Mouse (Mus musculus) layer of hippocampus, postnatal 25 days (tissue): ENCODE results near the gene Stx7. TPM values are rescaled to one million over a fixed set of nuclear protein-coding genes. Genes with fewer than 3 reads are reported as not detected.
"Not testable (repeated sequence)": the region's sequence is repeated elsewhere in the genome, so short reads cannot be mapped to it uniquely, and the experiment has no call there.

Experiments used
- DNase-seq, 2 experiments: peaks; one replicate each; pipeline ENCODE4 v3.0.0; 2022; ENCODE audit warnings: mixed read lengths in 2 of 2, low spot score in 1 of 2; ENCODE audit errors: extremely low spot score in 1 of 2
- total RNA-seq, 2 experiments: library from RNA; stranded (reverse); gene quantifications; 2 replicates each; pipeline ENCODE4 v1.2.3; 2021

The Stx7 gene
- total RNA-seq = 100 to 1,000 TPM; 130 to 131 TPM

DNA sequence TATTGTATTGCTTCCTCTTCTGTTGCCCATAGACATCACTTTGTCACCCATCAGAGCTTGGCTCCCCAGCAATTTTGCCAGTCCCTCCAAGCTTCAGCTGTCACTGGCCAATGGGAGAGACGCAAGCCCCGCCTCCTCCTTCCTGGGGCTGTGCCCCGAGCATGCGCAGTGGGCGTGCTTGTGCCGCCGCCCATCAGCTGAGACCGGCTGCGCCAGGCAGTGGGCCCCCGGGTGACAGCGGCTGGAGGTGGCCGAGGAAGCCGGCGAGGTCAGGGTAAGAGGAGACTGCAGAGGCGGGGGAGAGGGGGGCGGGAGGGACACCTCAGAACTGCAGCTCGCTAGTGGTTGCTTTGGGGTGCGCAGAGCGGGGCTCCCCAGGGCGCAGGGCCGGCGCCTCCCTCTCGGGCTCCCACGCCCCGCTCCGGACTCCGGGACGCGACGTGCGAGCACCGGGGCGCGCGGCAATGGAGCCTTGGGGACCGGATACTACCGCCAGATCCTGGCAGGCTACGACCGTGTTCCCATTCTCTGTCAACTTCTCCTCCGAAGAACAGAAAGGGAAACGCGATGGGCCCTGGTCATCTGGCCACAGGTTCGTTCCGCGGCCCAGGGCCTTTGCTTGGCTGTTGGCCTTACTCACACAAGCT is at the start of gene Stx7:
Stx7 (plus strand) TSS at position 168 of the 647 bp plus-strand sequence.
- DNase-seq = peak; percentile 80 to 84

DNA sequence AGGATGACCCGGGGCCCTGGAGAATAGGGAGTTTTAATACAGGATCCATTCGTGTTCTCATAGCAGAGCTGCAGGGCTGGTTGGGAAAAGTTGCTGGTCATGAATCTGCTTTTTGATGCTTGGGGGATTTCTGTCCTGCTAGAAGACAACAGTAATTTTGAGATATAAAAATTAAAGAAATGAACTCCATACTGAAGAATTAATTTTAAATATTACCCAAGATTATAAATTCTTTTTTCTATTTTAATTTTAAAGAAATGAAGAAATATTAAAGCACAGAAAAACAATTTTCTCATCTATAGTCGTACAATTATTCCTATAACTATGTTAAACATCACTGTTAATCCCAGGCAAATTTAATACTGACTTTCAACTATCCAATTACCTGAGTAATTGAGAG is 47.3 kb upstream of the Stx7 start, which contains the start of gene Taar8c:
Taar8c (minus strand) TSS at position 101 of the 400 bp plus-strand sequence.
- not testable (repeated sequence) for DNase-seq

DNA sequence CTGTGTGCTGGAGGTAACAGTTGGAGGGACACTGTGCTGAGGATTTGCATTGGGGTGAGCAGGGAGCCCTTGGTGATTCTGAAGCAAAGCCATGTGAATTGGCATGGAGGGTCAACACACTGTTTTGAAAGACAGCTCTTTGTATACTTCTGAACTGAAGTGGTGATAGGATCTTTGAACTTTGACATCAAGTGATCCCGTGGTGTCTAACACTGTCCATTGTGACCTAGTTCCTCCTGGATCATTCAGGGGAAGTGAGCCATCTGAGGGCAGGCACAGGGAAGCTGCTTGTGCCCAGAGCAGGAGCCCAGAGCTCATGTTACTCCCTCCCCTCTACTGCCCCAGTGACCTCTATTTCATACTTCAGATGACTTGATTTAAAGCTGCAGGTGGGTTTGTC is 45.8 kb upstream of the Stx7 start:
- not testable (repeated sequence) for DNase-seq

DNA sequence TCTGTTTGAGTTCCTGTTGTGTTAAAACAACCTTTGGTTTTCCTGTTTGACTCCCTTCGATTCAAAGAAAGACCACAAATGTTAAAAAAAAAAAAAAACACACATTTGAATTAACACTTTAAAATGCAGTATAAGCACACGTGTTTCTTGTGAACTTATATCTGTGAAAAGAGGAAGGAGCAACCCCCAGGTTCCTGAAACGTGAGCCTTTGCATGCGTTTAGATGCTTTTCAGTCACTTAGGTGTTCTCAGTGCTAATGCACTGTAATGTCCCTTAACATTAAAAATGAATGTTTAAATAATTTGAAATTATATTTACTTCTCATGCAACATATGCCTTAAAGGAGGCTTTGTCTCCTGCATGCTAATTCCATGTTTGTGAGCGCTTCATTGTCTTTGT is 41.4 kb upstream of the Stx7 start:
- no peak for DNase-seq

DNA sequence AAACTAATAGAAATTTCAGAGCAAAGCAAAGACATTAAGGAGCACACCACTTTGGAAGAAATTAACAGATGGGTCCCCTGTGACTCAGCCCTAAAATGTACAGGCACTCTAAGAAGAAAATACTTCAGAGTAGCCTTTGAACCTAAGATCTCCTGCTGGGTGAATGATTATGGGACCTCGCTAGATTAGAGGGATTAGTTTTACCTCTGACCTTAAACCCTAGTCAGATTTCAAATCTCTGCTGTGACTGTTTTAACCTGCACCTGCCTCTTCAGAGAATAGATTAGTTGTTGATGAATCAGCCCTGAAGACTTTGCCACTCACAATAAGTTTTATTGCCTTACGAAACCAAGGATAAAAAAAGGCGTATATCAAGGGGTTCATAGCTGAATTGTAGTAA is 40.9 kb upstream of the Stx7 start:
- DNase-seq = no peak

DNA sequence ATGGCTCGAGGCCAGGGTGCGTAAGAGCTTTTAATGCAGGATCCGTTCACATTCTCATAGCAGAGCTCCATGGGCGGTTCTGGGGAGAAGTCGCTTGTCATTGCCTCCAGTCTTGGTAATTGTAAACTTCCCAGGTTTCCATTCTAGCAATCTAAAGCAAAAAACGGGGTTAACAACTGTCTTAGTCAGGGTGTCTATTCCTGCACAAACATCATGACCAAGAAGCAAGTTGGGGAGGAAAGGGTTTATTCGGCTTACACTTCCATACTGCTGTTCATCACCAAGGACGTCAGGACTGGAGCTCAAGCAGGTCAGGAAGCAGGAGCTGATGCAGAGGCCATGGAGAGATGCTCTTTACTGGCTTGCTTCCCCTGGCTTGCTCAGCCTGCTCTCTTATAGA is 39.7 kb upstream of the Stx7 start, which contains the start of gene Taar9:
Taar9 (minus strand) TSS at position 101 of the 400 bp plus-strand sequence.
- not testable (repeated sequence) for DNase-seq

DNA sequence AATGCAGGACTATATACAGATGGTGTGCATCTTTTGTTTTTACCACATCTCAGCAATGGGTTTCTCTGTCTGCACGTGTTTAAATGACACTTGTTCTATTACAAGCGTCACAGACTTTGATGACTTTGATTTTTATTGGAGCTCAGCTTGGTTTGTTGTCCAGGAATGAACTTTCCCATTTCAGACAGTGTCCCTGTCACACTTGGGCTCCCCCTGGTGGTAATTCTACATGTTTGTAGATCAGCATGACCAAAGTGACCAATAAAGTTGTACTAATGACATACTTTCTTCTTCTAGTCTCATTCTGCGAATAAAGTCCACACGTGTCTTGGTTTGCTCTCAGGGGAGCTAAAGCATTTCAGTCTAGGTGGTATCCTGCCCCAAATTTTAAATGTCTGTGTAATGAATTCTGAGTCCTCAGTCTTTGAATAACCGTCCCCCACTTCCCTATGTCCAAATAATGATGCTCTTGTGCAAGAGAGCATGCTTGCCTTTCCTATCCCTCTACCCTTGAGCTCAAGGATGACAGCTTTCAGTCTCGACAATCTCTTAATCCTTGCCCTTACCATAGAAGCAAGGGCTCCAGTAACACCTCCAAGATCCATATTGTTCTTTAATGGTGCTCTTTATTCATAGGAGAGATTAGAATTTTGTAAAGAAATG is 37.9 kb upstream of the Stx7 start:
- peak in 1 of 2 experiments; percentile 44 for DNase-seq

DNA sequence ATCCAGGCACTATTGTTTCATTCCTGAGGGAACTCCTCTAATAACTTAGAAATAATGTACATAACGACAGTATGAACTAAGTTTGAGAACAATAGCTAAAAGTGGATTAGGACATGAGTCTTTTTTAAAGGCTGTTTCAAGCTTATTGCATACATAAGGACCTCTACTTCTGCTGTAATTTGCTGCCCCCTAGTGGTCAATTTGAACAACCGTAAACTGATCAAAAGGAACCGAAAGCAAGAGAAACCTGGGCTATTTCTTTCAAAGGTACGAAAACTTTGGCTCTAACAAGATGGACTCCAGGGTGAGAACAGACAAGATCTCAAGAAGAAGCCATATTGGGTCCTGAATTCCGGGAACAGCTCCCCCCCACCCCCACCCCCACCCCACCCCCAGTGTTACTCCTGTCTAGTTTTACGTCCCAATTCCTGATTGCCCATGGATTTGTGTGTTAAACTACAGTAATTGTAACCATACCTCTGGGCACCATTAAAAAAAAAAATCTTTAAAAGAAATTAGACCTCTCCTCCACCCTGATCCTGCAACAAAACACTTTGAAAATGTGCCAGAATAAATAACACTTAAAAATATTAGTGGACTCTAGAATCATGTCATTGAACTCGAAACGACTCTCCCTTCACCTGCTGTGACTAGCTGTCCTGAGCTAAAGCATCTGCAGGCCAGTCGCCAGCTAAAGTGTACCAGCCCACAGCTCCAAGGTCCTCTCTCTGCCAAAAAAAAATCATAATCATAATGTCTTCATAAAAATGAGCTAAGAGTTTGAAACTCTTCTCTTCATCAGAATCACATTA is 17.4 kb upstream of the Stx7 start:
- peak in 1 of 2 experiments; percentile 54 for DNase-seq

DNA sequence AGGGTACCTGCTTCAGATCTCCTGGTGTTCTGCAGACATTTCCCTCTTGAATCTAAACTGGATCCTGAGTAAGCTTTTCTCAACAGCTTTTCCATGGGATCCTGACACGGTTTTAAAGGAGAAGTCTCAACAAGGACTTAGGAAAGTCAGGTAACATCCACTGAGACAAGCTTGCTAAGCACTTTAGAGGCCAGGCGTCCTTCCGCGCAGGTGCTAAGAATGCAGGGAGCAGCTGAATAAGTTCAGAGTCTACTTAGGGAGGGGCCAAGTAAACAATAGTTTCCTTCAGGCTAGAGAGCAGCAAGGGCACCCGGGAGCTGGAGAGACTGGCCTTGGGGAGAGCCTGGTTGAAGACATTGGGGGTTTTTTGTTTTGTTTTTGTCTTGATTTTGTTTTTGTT is 16.8 kb upstream of the Stx7 start:
- no peak for DNase-seq

DNA sequence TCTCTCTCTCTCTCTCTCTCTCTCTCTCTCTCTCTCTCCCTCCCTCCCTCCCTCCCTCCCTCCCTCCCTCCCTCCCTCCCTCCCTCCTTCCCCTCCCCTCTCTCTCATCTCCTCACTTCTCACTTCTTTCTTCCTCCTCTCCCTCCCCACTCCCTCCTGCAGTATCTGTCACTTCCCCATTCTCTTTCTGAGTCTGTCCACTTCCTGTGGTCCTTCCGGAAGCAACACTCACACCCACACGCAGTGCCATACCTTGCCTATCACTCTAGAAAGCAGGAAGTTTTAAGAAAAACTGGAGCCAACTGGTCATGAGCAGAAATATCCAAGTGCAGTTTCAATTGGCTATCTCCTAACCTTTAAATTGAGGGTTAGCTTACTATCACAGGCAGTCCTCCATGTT is 16.0 kb upstream of the Stx7 start:
- DNase-seq = no peak

DNA sequence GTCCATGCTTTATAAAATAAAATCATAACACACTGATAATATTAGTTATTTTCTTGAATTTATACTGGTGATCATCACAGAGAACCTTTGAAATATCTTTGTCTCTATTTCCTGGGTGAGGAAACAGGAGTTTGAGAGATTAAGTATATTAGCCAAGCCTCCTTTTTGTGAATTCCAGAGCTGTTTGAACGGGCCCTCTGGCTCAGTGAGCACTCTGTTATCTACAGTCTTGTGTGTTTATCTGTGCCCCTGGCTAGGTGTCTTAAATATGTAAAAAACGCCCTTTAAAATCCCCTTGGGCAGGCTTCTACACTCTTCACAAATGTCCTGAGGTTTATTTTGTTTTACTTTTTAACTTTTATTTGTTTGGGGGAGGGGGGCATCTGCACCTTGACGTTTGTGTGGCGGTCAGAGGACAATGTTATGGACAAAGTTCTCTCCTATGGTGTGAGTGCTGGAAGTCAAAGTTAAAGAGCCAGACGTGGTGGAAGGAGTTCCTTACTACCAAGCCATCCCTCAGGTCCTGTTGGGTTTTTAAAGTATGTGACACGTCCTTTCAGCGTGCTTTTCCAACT is 14.9 kb upstream of the Stx7 start:
- no peak for DNase-seq

DNA sequence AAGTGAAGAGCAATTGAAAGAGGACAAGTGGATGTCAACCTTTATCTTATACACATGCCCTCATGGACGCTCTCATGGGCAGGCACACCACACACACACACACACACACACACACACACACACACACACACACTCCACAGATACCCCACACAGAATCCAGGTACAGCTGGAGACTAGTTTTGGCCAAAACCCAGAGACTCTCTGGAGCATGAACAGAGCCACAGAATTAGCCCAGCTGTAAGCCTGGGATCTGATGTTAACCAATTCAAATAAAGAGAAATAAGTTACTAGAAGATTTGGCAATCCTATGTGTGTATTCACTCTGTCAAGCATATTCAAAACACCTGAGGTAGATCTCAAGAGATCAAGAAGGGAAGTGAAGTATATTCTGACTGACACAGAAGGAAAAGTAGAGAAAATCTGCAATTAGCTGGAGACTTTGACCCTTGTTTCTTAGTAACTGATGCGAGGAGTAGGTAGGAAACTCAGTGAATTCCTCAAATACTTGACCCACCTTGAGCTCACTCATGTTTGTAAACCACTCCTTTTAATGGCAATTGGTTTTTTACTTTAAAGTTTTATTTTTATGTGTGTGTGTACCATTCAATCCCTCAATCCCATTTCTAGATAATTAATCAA is 10.4 kb upstream of the Stx7 start:
- DNase-seq = no peak

DNA sequence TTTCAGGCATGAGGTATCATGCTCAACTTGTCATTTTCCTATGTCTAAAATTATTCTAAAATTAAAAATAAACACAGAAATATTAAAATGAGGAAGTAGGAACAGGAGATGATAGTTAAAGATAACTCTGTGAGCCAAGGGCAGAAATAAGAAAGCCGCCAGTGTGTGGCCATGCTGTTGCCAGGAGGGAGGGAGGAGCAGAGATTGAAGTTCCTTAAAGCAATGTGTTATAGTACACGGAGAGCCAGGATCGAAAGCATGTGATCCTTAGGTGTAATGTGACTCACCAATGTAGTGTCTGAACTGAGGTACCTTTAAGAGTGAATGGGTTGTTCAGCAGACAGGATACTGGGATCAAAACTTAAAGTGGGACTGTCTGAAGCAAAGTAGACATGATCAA is 6.4 kb upstream of the Stx7 start:
- DNase-seq = no peak

DNA sequence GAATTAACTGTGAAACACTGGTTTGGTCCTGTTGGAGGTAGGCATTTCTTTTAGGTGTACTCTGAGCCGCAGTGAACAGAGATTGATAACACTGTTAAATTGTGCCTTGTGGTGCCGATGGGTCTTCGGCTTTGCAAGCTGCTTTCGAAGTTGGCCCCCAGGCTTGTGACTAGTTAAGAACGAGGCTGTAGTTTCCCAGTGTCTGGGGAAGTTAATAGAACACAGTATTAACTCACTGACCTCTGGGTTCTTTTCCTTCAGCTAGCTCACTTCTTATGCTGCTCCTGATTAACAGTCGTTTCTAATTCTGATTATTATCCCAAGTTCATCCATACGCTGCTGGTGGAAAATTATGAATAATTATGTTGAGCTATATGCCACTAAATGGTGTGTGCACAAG is 984 bp downstream of the Stx7 start:
- DNase-seq = no peak

DNA sequence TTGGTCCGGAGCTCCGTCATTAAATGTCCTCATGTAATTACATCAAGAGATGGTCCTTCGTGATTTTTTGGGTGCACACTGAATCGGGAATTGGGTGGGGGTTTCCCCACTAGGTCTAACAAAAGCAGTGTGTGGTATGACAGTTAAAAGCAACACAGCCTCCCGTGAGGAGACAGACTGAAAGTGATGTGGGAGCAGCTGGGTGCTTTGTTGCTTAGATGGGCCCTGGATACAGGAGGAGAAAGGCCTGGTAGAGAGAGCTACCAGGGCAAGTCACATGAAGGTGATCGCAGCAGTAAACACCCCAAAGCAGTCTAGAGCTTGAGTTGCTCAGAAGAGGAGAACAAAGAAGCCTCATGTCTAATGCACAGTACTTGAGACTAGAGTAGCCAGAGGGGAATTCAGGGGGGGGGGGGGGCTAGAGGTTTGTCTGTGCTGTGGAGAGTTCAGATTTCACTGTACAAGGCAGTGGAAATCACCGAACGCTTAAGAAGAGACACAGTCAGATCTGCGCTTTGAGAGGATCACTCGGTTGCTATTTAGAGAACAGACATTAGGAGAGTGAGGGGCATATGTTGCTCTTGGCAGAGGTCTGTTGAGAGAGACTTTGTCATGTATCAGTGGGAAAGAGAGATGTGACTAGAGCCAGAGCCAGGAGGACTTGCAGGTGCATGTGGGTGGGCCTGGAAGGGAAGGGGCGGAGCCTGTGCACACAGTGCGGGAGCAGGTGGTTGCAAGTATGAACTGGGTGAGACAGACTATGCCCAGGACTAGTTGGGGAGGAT is 9.6 kb downstream of the Stx7 start:
- DNase-seq = no peak

DNA sequence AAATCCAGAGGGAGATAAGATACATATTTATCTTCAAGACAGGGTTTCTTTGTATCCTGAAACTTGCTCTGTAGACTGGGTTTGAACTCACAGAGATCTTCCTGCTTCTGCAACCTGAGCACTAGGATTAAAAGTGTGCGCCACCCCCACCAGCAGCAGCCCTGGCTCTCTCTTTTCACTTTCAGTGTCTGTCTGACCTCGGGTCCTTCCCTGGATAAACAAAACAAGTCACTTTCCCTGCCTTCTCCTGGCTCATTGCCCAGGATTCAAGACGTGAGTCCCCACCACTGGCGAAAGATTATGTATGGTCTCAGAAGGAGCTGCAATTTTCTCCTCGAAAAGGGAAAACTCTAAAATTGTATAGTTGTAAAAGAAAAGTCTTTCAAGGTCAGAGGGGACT is 10.5 kb downstream of the Stx7 start:
- no peak for DNase-seq

DNA sequence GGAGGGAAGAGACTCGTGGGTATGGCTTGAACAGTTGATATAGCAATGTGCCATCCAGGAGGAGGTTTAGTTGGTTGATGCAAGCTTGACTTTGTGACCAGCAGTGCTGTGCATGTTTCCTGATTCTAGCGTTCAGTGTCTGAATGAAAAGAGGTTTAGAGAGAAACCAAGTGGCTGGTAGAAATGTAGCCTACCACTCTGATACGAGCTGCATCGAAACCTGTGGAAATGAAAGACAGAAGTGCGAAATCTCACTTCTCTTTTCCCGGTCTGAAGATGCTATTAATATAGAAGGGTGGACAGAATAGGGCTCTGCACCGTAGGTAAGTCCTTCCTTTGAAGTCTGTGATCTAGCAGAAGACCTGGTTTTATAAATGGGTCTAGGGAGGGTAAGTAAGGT is 11.2 kb downstream of the Stx7 start:
- DNase-seq = no peak

DNA sequence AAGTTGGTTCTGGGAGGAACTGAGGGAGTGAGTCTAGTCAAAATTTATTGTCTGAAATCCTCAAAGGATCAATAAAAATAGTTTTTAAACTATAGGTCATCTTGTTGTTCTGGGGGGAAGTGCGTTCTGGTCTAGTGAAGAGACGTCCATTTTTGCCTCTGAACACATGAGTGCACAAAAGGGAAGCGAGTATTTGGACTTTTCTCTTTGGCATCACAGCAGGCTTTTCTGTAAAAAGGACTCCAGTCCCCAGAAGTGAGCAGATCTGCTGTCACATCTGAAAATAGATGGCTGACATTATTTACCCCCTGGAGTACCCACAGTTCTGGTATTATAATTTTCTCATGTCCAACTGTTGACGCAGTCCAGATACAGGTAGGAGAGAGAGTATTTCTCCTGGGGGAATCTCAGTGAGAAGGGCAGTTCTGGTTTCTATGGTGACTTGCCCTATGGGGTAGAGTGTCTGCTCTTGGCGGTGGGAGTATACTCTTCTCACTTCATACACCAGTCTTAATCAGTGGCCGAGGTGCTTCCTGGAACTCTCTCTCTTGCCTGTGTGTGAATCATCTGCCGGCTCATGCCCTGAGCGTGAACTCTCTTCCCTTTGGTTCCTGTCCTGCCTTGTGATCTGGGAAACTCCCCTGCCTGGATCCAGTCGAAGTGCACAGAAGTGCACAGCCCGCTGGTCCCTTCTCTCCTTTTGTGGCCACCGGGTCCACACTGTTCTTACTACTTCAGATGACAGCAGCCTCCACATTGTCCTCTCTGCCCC is 15.2 kb downstream of the Stx7 start:
- no peak for DNase-seq

DNA sequence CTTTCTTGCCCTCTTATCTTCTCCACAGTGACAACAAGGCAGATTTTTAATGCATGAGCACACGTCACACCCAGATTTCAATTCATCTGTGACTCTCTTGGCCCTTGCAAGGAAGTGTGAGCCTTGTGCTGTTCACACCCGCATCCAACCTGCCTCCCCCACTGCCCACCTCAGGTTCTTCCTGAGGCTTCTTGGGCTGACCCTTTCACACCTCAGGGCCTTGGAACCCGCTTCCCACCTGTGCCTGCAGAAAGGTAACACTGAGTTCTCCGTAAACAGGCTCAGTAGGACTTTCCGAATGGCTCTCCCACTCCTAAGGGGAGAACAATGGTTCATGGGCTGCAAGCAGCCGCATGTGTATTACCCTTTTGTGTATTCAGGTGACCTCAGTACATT is 15.8 kb downstream of the Stx7 start:
- no peak for DNase-seq
